Mouse (Mus musculus): ENCODE results near the gene Nudt1.

- TF ChIP-seq POLR2A (IDR thresholded peaks at IDR 0.05; ENCODE audit: insufficient read depth, low read length) (no peak), CTCF (IDR thresholded peaks at IDR 0.05; ENCODE audit: low read depth, low read length) (no peak), EP300 (IDR thresholded peaks at IDR 0.05; ENCODE audit: insufficient read depth, low read depth, low read length) (no peak)
Observed at GRCm38 (mm10) chr5:140321756-140322575, 510 bp downstream of the Nudt1 start.

All from ES-Bruce4 (cell line).